Mouse (Mus musculus) thymus, adult 2 months (tissue): ENCODE data around the gene Tenm4.

Experiments
- CTCF ChIP-seq: fragments of 200-500 bp; IDR thresholded peaks from 2 replicates; pipeline ENCODE4 v1.5.1; 2012; ENCODE audit warnings: mild to moderate bottlenecking, control low read depth, low read length, moderate library complexity, borderline replicate concordance; ENCODE audit not compliant: control insufficient read depth, poor library complexity, insufficient read depth; ENCODE audit errors: extremely low read depth
- POLR2A ChIP-seq: fragments of 200-500 bp; IDR thresholded peaks from 2 replicates; pipeline ENCODE4 v1.6.1; 2012; ENCODE audit warnings: mild to moderate bottlenecking, low read length, control low read depth, moderate library complexity; ENCODE audit not compliant: control insufficient read depth, poor library complexity, insufficient read depth; ENCODE audit errors: extremely low read depth

DNA sequence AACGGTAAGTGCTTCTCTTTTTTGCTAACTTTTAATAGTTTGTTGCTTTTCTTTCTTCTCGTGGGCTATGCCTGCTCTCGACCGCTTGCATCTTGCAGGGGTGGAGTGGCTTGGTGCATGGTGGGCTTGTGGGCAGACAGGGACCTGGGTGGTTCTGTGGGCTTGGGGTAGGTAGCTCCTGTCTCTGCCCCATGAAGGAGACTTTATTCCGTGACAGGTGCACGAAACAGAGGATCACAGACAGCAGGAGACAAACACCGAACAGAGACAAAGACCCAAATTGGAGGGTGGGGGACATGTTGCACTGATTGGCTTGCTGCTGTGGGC lies 473.1 kb downstream of the Tenm4 start:
- TF ChIP-seq CTCF, result no peak
- TF ChIP-seq POLR2A, result no peak
